Mouse (Mus musculus): ENCODE results near the gene 4930402F06Rik. TPM values are rescaled to one million over a fixed set of nuclear protein-coding genes. Genes with fewer than 3 reads are reported as not detected.

The 4930402F06Rik gene
- total and polyA plus RNA-seq, 2 experiments from 2014 or later = not detected

- Histone ChIP-seq H3K9me3 (ENCODE audit: low read length) (no peaks in the 10 kb centered on the region), H3K36me3 (ENCODE audit: insufficient read depth) (no peaks in the 10 kb centered on the region), H3K4me1 (ENCODE audit: insufficient read depth) (0 out of 2 replicates have a peak, but pooled peaks cover 3% of the 10 kb centered on the region), H3K27me3 (ENCODE audit: insufficient read depth, low read length) (no peaks in the 10 kb centered on the region), H3K4me2 (ENCODE audit: low read depth) (no peak overlapping the region), H3K4me3 (ENCODE audit: low read depth, low read length) (no peak overlapping the region), H3K27ac (ENCODE audit: low read depth, low read length) (no peak overlapping the region), H3K9ac (no peak overlapping the region)
- no peak for ATAC-seq
- TF ChIP-seq CTCF (IDR thresholded peaks at IDR 0.05; ENCODE audit: low read depth) = no peak
- WGBS = 65% methylated on average over 10 of the region's 10 CpGs
- no peak for DNase-seq
Observed at GRCm38 (mm10) chr2:35325930-35326329, 71.0 kb downstream of the 4930402F06Rik start.

Other genes with a start within 250 kb of the 4930402F06Rik start
- gene Rab14, start 196.1 kb downstream of the 4930402F06Rik start, total RNA-seq (2014; rRNA removed) = 98.0 and 121 TPM in 2 replicates
- 432 and 544 TPM in 2 replicates for gene Rab14, start 196.1 kb downstream of the 4930402F06Rik start, polyA plus RNA-seq (2015; fragmentation: Nextera tagmentation; extraction: Ambion mirVana)
- 24.3 and 30.3 TPM in 2 replicates for gene Gsn, start 140.8 kb downstream of the 4930402F06Rik start, total RNA-seq (2014; rRNA removed)
- 24.3 and 27.2 TPM in 2 replicates for gene Gsn, start 140.8 kb downstream of the 4930402F06Rik start, polyA plus RNA-seq (2015; fragmentation: Nextera tagmentation; extraction: Ambion mirVana)
- 16.9 and 23.3 TPM in 2 replicates for gene Stom, start 60.2 kb downstream of the 4930402F06Rik start, total RNA-seq (2014; rRNA removed)
- gene Stom, start 60.2 kb downstream of the 4930402F06Rik start, polyA plus RNA-seq (2015; fragmentation: Nextera tagmentation; extraction: Ambion mirVana) = 16.2 and 18.9 TPM in 2 replicates
- gene 4930568D16Rik, start 29.4 kb downstream of the 4930402F06Rik start, total RNA-seq (2014; rRNA removed) = not detected in 2 replicates
- not detected in 2 replicates for gene 4930568D16Rik, start 29.4 kb downstream of the 4930402F06Rik start, polyA plus RNA-seq (2015; fragmentation: Nextera tagmentation; extraction: Ambion mirVana)
- 6.8 and 7.9 TPM in 2 replicates for gene Ggta1, start 66.1 kb upstream of the 4930402F06Rik start, total RNA-seq (2014; rRNA removed)
- gene Ggta1, start 66.1 kb upstream of the 4930402F06Rik start, polyA plus RNA-seq (2015; fragmentation: Nextera tagmentation; extraction: Ambion mirVana) = 3.0 and 4.3 TPM in 2 replicates
- gene Dab2ip, start 161.1 kb upstream of the 4930402F06Rik start, total RNA-seq (2014; rRNA removed) = 112 and 119 TPM in 2 replicates
- 54.9 and 65.4 TPM in 2 replicates for gene Dab2ip, start 161.1 kb upstream of the 4930402F06Rik start, polyA plus RNA-seq (2015; fragmentation: Nextera tagmentation; extraction: Ambion mirVana)

All from forebrain, postnatal 0 days (tissue).